Mouse (Mus musculus): ENCODE measurements around the gene Rag2.

GRCm38 (mm10) chr2:101594681-101595080 is 29.8 kb upstream of the Rag2 start:
- no peak for TF ChIP-seq CTCF (IDR thresholded peaks at IDR 0.05; ENCODE audit: borderline replicate concordance, control insufficient read depth, extremely low read depth, insufficient read depth, low read length, poor library complexity)
- no peak for TF ChIP-seq POLR2A (IDR thresholded peaks at IDR 0.05; ENCODE audit: control insufficient read depth, extremely low read depth, insufficient read depth, low read length, poor library complexity)
